Mouse (Mus musculus): Measurements from ENCODE around the gene Prrc2a. TPM values are rescaled to one million over a fixed set of nuclear protein-coding genes. Genes with fewer than 3 reads are reported as not detected.

The Prrc2a gene
- polyA plus RNA-seq, 1 experiment from 2014 or later = 147 TPM

- Histone ChIP-seq H3K4me1 (peaks cover 7% of the 10 kb centered on the region; the same call in 1 of the 2 replicates), H3K27ac (no peak overlapping the region; the same call in 1 of the 2 replicates), H3K9ac (no peak overlapping the region), H3K36me3 (peaks cover 35% of the 10 kb centered on the region), H3K4me3 (no peak overlapping the region), H3K27me3 (no peaks in the 10 kb centered on the region), H3K4me2 (no peak overlapping the region), H3K9me3 (no peaks in the 10 kb centered on the region)
- WGBS = 22% methylated on average over 13 of the region's 13 CpGs
- no peak for ATAC-seq (ENCODE audit: insufficient number of reproducible peaks, low FRiP score, low TSS enrichment, low read depth)
Measured at GRCm38 (mm10) chr17:35105740-35106389, 58.8 kb downstream of the Prrc2a start.

GRCm38 (mm10) chr17:35104754-35105153, 59.9 kb downstream of the Prrc2a start:
- no peak overlapping the region for H3K27ac ChIP-seq
- no peaks in the 10 kb centered on the region for H3K9me3 ChIP-seq
- H3K4me3 ChIP-seq = no peak overlapping the region
- H3K4me1 ChIP-seq = peaks cover 7% of the 10 kb centered on the region; the same call in 1 of the 2 replicates
- peaks cover 46% of the 10 kb centered on the region for H3K36me3 ChIP-seq
- H3K27me3 ChIP-seq = no peaks in the 10 kb centered on the region
- H3K9ac ChIP-seq = no peak overlapping the region
- no peak for ATAC-seq (ENCODE audit: insufficient number of reproducible peaks, low FRiP score, low TSS enrichment, low read depth)
- no peak overlapping the region for H3K4me2 ChIP-seq
- WGBS = 87% methylated on average over 6 of the region's 6 CpGs

- peaks cover 53% of the 10 kb centered on the region for H3K36me3 ChIP-seq
- H3K27me3 ChIP-seq = no peaks in the 10 kb centered on the region
- no peak overlapping the region for H3K4me2 ChIP-seq
- no peak overlapping the region for H3K9ac ChIP-seq
- no peaks in the 10 kb centered on the region for H3K9me3 ChIP-seq
- peaks cover 7% of the 10 kb centered on the region; the same call in 1 of the 2 replicates for H3K4me1 ChIP-seq
- no peak overlapping the region for H3K27ac ChIP-seq
- ATAC-seq (ENCODE audit: insufficient number of reproducible peaks, low FRiP score, low TSS enrichment, low read depth) = no peak
- WGBS = 87% methylated on average over 7 of the region's 7 CpGs
- H3K4me3 ChIP-seq = no peak overlapping the region
Measured at GRCm38 (mm10) chr17:35104079-35104478, 60.6 kb downstream of the Prrc2a start.

GRCm38 (mm10) chr17:35103221-35103690, 61.4 kb downstream of the Prrc2a start:
- 75% methylated on average over 6 of the region's 6 CpGs for WGBS
- no peak overlapping the region for H3K27ac ChIP-seq

GRCm38 (mm10) chr17:35102299-35102698, 62.4 kb downstream of the Prrc2a start:
- ATAC-seq (ENCODE audit: insufficient number of reproducible peaks, low FRiP score, low TSS enrichment, low read depth) = no peak
- WGBS = 67% methylated on average over 8 of the region's 8 CpGs
- Histone ChIP-seq H3K4me2 (no peak overlapping the region), H3K9me3 (no peaks in the 10 kb centered on the region), H3K4me3 (no peak overlapping the region), H3K27me3 (no peaks in the 10 kb centered on the region), H3K27ac (no peak overlapping the region), H3K9ac (no peak overlapping the region), H3K36me3 (peaks cover 71% of the 10 kb centered on the region), H3K4me1 (peaks cover 7% of the 10 kb centered on the region; the same call in 1 of the 2 replicates)

More at GRCm38 (mm10) chr17:35103221-35103690, 61.4 kb downstream of the Prrc2a start:
- H3K27me3 ChIP-seq = no peaks in the 10 kb centered on the region
- no peaks in the 10 kb centered on the region for H3K9me3 ChIP-seq
- H3K36me3 ChIP-seq = peaks cover 61% of the 10 kb centered on the region
- no peak overlapping the region for H3K4me3 ChIP-seq
- H3K4me1 ChIP-seq = peaks cover 7% of the 10 kb centered on the region; the same call in 1 of the 2 replicates
- no peak for ATAC-seq (ENCODE audit: insufficient number of reproducible peaks, low FRiP score, low TSS enrichment, low read depth)
- H3K9ac ChIP-seq = no peak overlapping the region
- H3K4me2 ChIP-seq = no peak overlapping the region

GRCm38 (mm10) chr17:35101161-35101560, 63.5 kb downstream of the Prrc2a start:
- Histone ChIP-seq H3K4me1 (peaks cover 7% of the 10 kb centered on the region; the same call in 1 of the 2 replicates), H3K27me3 (no peaks in the 10 kb centered on the region), H3K4me3 (no peak overlapping the region), H3K9ac (no peak overlapping the region), H3K36me3 (peaks cover 82% of the 10 kb centered on the region), H3K27ac (no peak overlapping the region), H3K4me2 (no peak overlapping the region), H3K9me3 (no peaks in the 10 kb centered on the region)
- ATAC-seq (ENCODE audit: insufficient number of reproducible peaks, low FRiP score, low TSS enrichment, low read depth) = no peak
- 84% methylated on average over 11 of the region's 11 CpGs for WGBS

GRCm38 (mm10) chr17:35100196-35100765, 64.4 kb downstream of the Prrc2a start:
- Histone ChIP-seq H3K9ac (no peak overlapping the region), H3K9me3 (no peaks in the 10 kb centered on the region), H3K36me3 (peaks cover 91% of the 10 kb centered on the region), H3K27me3 (no peaks in the 10 kb centered on the region), H3K4me1 (no peaks in the 10 kb centered on the region), H3K4me3 (no peak overlapping the region), H3K27ac (no peak overlapping the region), H3K4me2 (no peak overlapping the region)
- WGBS = 77% methylated on average over 10 of the region's 10 CpGs
- no peak for ATAC-seq (ENCODE audit: insufficient number of reproducible peaks, low FRiP score, low TSS enrichment, low read depth)

Small RNA genes within 50 kb of the gene (microRNA-seq; reads per million reads assigned to microRNA genes)
- gene Mir6973a (not detected), gene Mir6974 (not detected)

Other genes starting within 250 kb of the Prrc2a start
- 20.1 and 20.5 TPM in 2 replicates for gene Neu1, start 233.6 kb downstream of the Prrc2a start, polyA plus RNA-seq (2015; fragmentation: Nextera tagmentation; extraction: Ambion mirVana)
- 3.3 and 3.6 TPM in 2 replicates for gene Hspa1b, start 205.7 kb downstream of the Prrc2a start, polyA plus RNA-seq (2015; fragmentation: Nextera tagmentation; extraction: Ambion mirVana)
- gene Gm20481, start 195.0 kb downstream of the Prrc2a start, polyA plus RNA-seq (2015; fragmentation: Nextera tagmentation; extraction: Ambion mirVana) = not detected in 2 replicates
- gene Hspa1a, start 192.7 kb downstream of the Prrc2a start, polyA plus RNA-seq (2015; fragmentation: Nextera tagmentation; extraction: Ambion mirVana) = 31.7 and 32.0 TPM in 2 replicates
- 0.46 and 0.65 TPM in 2 replicates for gene Hspa1l, start 192.2 kb downstream of the Prrc2a start, polyA plus RNA-seq (2015; fragmentation: Nextera tagmentation; extraction: Ambion mirVana)
- 143 and 159 TPM in 2 replicates for gene Lsm2, start 183.0 kb downstream of the Prrc2a start, polyA plus RNA-seq (2015; fragmentation: Nextera tagmentation; extraction: Ambion mirVana)
- 94.4 and 95.1 TPM in 2 replicates for gene Vars, start 163.9 kb downstream of the Prrc2a start, polyA plus RNA-seq (2015; fragmentation: Nextera tagmentation; extraction: Ambion mirVana)
- gene Vwa7, start 148.3 kb downstream of the Prrc2a start, polyA plus RNA-seq (2015; fragmentation: Nextera tagmentation; extraction: Ambion mirVana) = 0.18 and 0.20 TPM in 2 replicates
- gene Sapcd1, start 136.9 kb downstream of the Prrc2a start, polyA plus RNA-seq (2015; fragmentation: Nextera tagmentation; extraction: Ambion mirVana) = 8.9 and 9.4 TPM in 2 replicates
- 3.0 and 3.5 TPM in 2 replicates for gene Msh5, start 118.2 kb downstream of the Prrc2a start, polyA plus RNA-seq (2015; fragmentation: Nextera tagmentation; extraction: Ambion mirVana)
- 351 and 363 TPM in 2 replicates for gene Clic1, start 114.9 kb downstream of the Prrc2a start, polyA plus RNA-seq (2015; fragmentation: Nextera tagmentation; extraction: Ambion mirVana)
- 321 and 336 TPM in 2 replicates for gene Ddah2, start 105.9 kb downstream of the Prrc2a start, polyA plus RNA-seq (2015; fragmentation: Nextera tagmentation; extraction: Ambion mirVana)
- 181 and 203 TPM in 2 replicates for gene Ly6g6c, start 99.5 kb downstream of the Prrc2a start, polyA plus RNA-seq (2015; fragmentation: Nextera tagmentation; extraction: Ambion mirVana)
- gene Mpig6b, start 98.7 kb downstream of the Prrc2a start, polyA plus RNA-seq (2015; fragmentation: Nextera tagmentation; extraction: Ambion mirVana) = 1.0 and 1.4 TPM in 2 replicates
- 50.6 and 53.7 TPM in 2 replicates for gene Ly6g6e, start 88.0 kb downstream of the Prrc2a start, polyA plus RNA-seq (2015; fragmentation: Nextera tagmentation; extraction: Ambion mirVana)
- gene Ly6g6d, start 86.8 kb downstream of the Prrc2a start, polyA plus RNA-seq (2015; fragmentation: Nextera tagmentation; extraction: Ambion mirVana) = 1.1 and 2.4 TPM in 2 replicates
- 0.13 and 0.20 TPM in 2 replicates for gene Ly6g6f, start 79.3 kb downstream of the Prrc2a start, polyA plus RNA-seq (2015; fragmentation: Nextera tagmentation; extraction: Ambion mirVana)
- 101 and 112 TPM in 2 replicates for gene Abhd16a, start 75.6 kb downstream of the Prrc2a start, polyA plus RNA-seq (2015; fragmentation: Nextera tagmentation; extraction: Ambion mirVana)
- not detected in 2 replicates for gene Ly6g5c, start 56.6 kb downstream of the Prrc2a start, polyA plus RNA-seq (2015; fragmentation: Nextera tagmentation; extraction: Ambion mirVana)
- gene Ly6g5b, start 49.5 kb downstream of the Prrc2a start, polyA plus RNA-seq (2015; fragmentation: Nextera tagmentation; extraction: Ambion mirVana) = 0.78 and 0.99 TPM in 2 replicates
- gene Gpank1, start 43.4 kb downstream of the Prrc2a start, polyA plus RNA-seq (2015; fragmentation: Nextera tagmentation; extraction: Ambion mirVana) = 16.8 and 17.4 TPM in 2 replicates
- gene Csnk2b, start 42.8 kb downstream of the Prrc2a start, polyA plus RNA-seq (2015; fragmentation: Nextera tagmentation; extraction: Ambion mirVana) = 293 and 297 TPM in 2 replicates
- gene D17H6S53E, start 38.5 kb downstream of the Prrc2a start, polyA plus RNA-seq (2015; fragmentation: Nextera tagmentation; extraction: Ambion mirVana) = 10.5 and 11.2 TPM in 2 replicates
- gene Apom, start 32.8 kb downstream of the Prrc2a start, polyA plus RNA-seq (2015; fragmentation: Nextera tagmentation; extraction: Ambion mirVana) = 0.52 and 2.0 TPM in 2 replicates
- gene Bag6, start 29.7 kb downstream of the Prrc2a start, polyA plus RNA-seq (2015; fragmentation: Nextera tagmentation; extraction: Ambion mirVana) = 49.6 and 51.8 TPM in 2 replicates
- gene Aif1, start 11.2 kb upstream of the Prrc2a start, polyA plus RNA-seq (2015; fragmentation: Nextera tagmentation; extraction: Ambion mirVana) = 14.6 and 18.6 TPM in 2 replicates
- gene Lst1, start 23.5 kb upstream of the Prrc2a start, polyA plus RNA-seq (2015; fragmentation: Nextera tagmentation; extraction: Ambion mirVana) = 25.8 and 27.5 TPM in 2 replicates
- gene Ltb, start 29.5 kb upstream of the Prrc2a start, polyA plus RNA-seq (2015; fragmentation: Nextera tagmentation; extraction: Ambion mirVana) = 1.0 and 1.2 TPM in 2 replicates
- gene Tnf, start 37.1 kb upstream of the Prrc2a start, polyA plus RNA-seq (2015; fragmentation: Nextera tagmentation; extraction: Ambion mirVana) = 0.64 and 0.82 TPM in 2 replicates
- gene Lta, start 40.5 kb upstream of the Prrc2a start, polyA plus RNA-seq (2015; fragmentation: Nextera tagmentation; extraction: Ambion mirVana) = 0.37 TPM in 1 of 2 replicates, not detected in the other
- 0.41 and 0.77 TPM in 2 replicates for gene Gm16181, start 55.9 kb upstream of the Prrc2a start, polyA plus RNA-seq (2015; fragmentation: Nextera tagmentation; extraction: Ambion mirVana)
- 3.7 and 3.8 TPM in 2 replicates for gene Atp6v1g2, start 68.8 kb upstream of the Prrc2a start, polyA plus RNA-seq (2015; fragmentation: Nextera tagmentation; extraction: Ambion mirVana)
- 11.2 and 11.8 TPM in 2 replicates for gene Nfkbil1, start 70.9 kb upstream of the Prrc2a start, polyA plus RNA-seq (2015; fragmentation: Nextera tagmentation; extraction: Ambion mirVana)
- 401 and 418 TPM in 2 replicates for gene Ddx39b, start 76.8 kb upstream of the Prrc2a start, polyA plus RNA-seq (2015; fragmentation: Nextera tagmentation; extraction: Ambion mirVana)
- 84.7 and 93.0 TPM in 2 replicates for gene H2-D1, start 97.8 kb upstream of the Prrc2a start, polyA plus RNA-seq (2015; fragmentation: Nextera tagmentation; extraction: Ambion mirVana)
- not detected in 2 replicates for gene H2-Q1, start 155.5 kb upstream of the Prrc2a start, polyA plus RNA-seq (2015; fragmentation: Nextera tagmentation; extraction: Ambion mirVana)
- 0.20 and 0.29 TPM in 2 replicates for gene H2-Q2, start 177.3 kb upstream of the Prrc2a start, polyA plus RNA-seq (2015; fragmentation: Nextera tagmentation; extraction: Ambion mirVana)
- gene H2-Q4, start 214.7 kb upstream of the Prrc2a start, polyA plus RNA-seq (2015; fragmentation: Nextera tagmentation; extraction: Ambion mirVana) = 3.2 and 4.3 TPM in 2 replicates